Mouse (Mus musculus) lung, embryonic 16.5 days (tissue): ENCODE data around the gene Fam107b. TPM values are rescaled to one million over a fixed set of nuclear protein-coding genes. Genes with fewer than 3 reads are reported as not detected.

Experiments used
- ATAC-seq: fragments of 200-750 bp; cut with Nextera tagmentation; 2 replicates; pipeline ENCODE4 v1.8.0; 2017; ENCODE audit warnings: low read depth, mild to moderate bottlenecking, moderate library complexity
- H3K27ac ChIP-seq: fragments of 300-500 bp; sonication (generic); 2 replicates; pipeline ENCODE4 v1.5.1; 2014; ENCODE audit warnings: mild to moderate bottlenecking, control low read depth, low read length
- H3K27me3 ChIP-seq: fragments of 300-500 bp; sonication (generic); 2 replicates; pipeline ENCODE4 v1.6.1; 2014; ENCODE audit warnings: low read depth, low read length, mixed read lengths; ENCODE audit not compliant: control insufficient read depth, insufficient read depth
- H3K36me3 ChIP-seq: fragments of 300-500 bp; sonication (generic); 2 replicates; pipeline ENCODE4 v1.6.1; 2014; ENCODE audit warnings: low read length; ENCODE audit not compliant: control insufficient read depth, insufficient read depth
- H3K4me1 ChIP-seq: fragments of 300-500 bp; sonication (generic); replicated peaks from 2 replicates; pipeline ENCODE4 v1.6.1; 2014; ENCODE audit warnings: low read length, mixed read lengths; ENCODE audit not compliant: control insufficient read depth, insufficient read depth
- H3K4me2 ChIP-seq: fragments of 300-500 bp; sonication (generic); 2 replicates; pipeline ENCODE4 v1.6.1; 2014; ENCODE audit warnings: low read depth, low read length, control low read depth
- H3K4me3 ChIP-seq: fragments of 300-500 bp; sonication (generic); 2 replicates; pipeline ENCODE4 v1.5.1; 2014; ENCODE audit warnings: mild to moderate bottlenecking, low read length, control low read depth
- H3K9ac ChIP-seq: fragments of 300-500 bp; sonication (generic); 2 replicates; pipeline ENCODE4 v1.6.1; 2014; ENCODE audit warnings: low read length, control low read depth
- H3K9me3 ChIP-seq: fragments of 300-500 bp; sonication (generic); 2 replicates; pipeline ENCODE4 v1.6.1; 2016; ENCODE audit warnings: low read length; ENCODE audit not compliant: control insufficient read depth
- WGBS: fragments of 180-500 bp; shearing (Covaris S2); extraction: QIAGEN DNeasy Blood & Tissue Kit; methylation state at CpG from one replicate; pipeline ENCODE4 v1.1.7; 2014; 5-methylcytosine and 5-hydroxymethylcytosine counted together
- polyA plus RNA-seq: library from polyadenylated mRNA; unstranded; fragments of >200 nt; fragmentation: Nextera tagmentation; extraction: Ambion mirVana; gene quantifications from 2 replicates; pipeline ENCODE4 v1.2.1, GENCODE M21; 2015

The Fam107b gene
- polyA plus RNA-seq, 1 experiment from 2014 or later = 33.3 TPM

GRCm38 (mm10) chr2:3669646-3670045, 99.4 kb downstream of the Fam107b start:
- no peak overlapping the region for H3K4me3 ChIP-seq
- no peak for ATAC-seq
- H3K27me3 ChIP-seq = no peaks in the 10 kb centered on the region
- no peak overlapping the region for H3K27ac ChIP-seq
- 54% methylated on average over 2 of the region's 2 CpGs for WGBS
- H3K9ac ChIP-seq = no peak overlapping the region
- no peaks in the 10 kb centered on the region for H3K4me1 ChIP-seq
- no peak overlapping the region for H3K4me2 ChIP-seq
- H3K9me3 ChIP-seq = no peaks in the 10 kb centered on the region
- H3K36me3 ChIP-seq = no peaks in the 10 kb centered on the region

- H3K4me2 ChIP-seq = no peak overlapping the region
- no peak overlapping the region for H3K4me3 ChIP-seq
- no peaks in the 10 kb centered on the region for H3K4me1 ChIP-seq
- no peaks in the 10 kb centered on the region for H3K36me3 ChIP-seq
- H3K27me3 ChIP-seq = no peaks in the 10 kb centered on the region
- H3K9me3 ChIP-seq = no peaks in the 10 kb centered on the region
- ATAC-seq = no peak
- H3K9ac ChIP-seq = no peak overlapping the region
- whole genome bisulfite sequencing = 51% methylated on average over 5 of the region's 5 CpGs
- no peak overlapping the region for H3K27ac ChIP-seq
These were observed 102.5 kb downstream of the Fam107b start for GRCm38 (mm10) chr2:3672654-3673367.

- no peak overlapping the region for H3K4me2 ChIP-seq
- no peak for ATAC-seq
- H3K4me1 ChIP-seq = no peaks in the 10 kb centered on the region
- 76% methylated on average over 1 of the region's 1 CpGs for WGBS
- no peak overlapping the region for H3K27ac ChIP-seq
- H3K9ac ChIP-seq = no peak overlapping the region
- H3K4me3 ChIP-seq = no peak overlapping the region
- no peaks in the 10 kb centered on the region for H3K27me3 ChIP-seq
- no peaks in the 10 kb centered on the region for H3K36me3 ChIP-seq
- H3K9me3 ChIP-seq = no peaks in the 10 kb centered on the region
These were observed 105.2 kb downstream of the Fam107b start for GRCm38 (mm10) chr2:3675481-3675880.

- no peaks in the 10 kb centered on the region for H3K36me3 ChIP-seq
- no peaks in the 10 kb centered on the region for H3K27me3 ChIP-seq
- H3K27ac ChIP-seq = no peak overlapping the region
- no peaks in the 10 kb centered on the region for H3K9me3 ChIP-seq
- H3K4me2 ChIP-seq = no peak overlapping the region
- no peak overlapping the region for H3K9ac ChIP-seq
- ATAC-seq = no peak
- H3K4me3 ChIP-seq = no peak overlapping the region
- no peaks in the 10 kb centered on the region; the same call in 1 of the 2 replicates for H3K4me1 ChIP-seq
- 33% methylated on average over 4 of the region's 4 CpGs for WGBS
These were observed 112.4 kb downstream of the Fam107b start for GRCm38 (mm10) chr2:3682699-3683098.

- no peaks in the 10 kb centered on the region for H3K27me3 ChIP-seq
- H3K4me3 ChIP-seq = no peak overlapping the region
- no peak for ATAC-seq
- no peaks in the 10 kb centered on the region; the same call in 1 of the 2 replicates for H3K4me1 ChIP-seq
- H3K9ac ChIP-seq = no peak overlapping the region
- WGBS = 67% methylated on average over 5 of the region's 5 CpGs
- no peaks in the 10 kb centered on the region for H3K9me3 ChIP-seq
- H3K27ac ChIP-seq = no peak overlapping the region
- no peaks in the 10 kb centered on the region for H3K36me3 ChIP-seq
- no peak overlapping the region for H3K4me2 ChIP-seq
These were observed 113.1 kb downstream of the Fam107b start for GRCm38 (mm10) chr2:3683343-3683742.

GRCm38 (mm10) chr2:3683751-3684229, 113.5 kb downstream of the Fam107b start:
- peak; percentile 41; the same call in 1 of the 2 replicates for ATAC-seq
- Histone ChIP-seq H3K4me2 (no peak overlapping the region), H3K9ac (no peak overlapping the region), H3K4me1 (no peaks in the 10 kb centered on the region; the same call in 1 of the 2 replicates), H3K9me3 (no peaks in the 10 kb centered on the region), H3K4me3 (no peak overlapping the region), H3K36me3 (no peaks in the 10 kb centered on the region), H3K27me3 (no peaks in the 10 kb centered on the region), H3K27ac (no peak overlapping the region)
- WGBS = 29% methylated on average over 6 of the region's 6 CpGs

GRCm38 (mm10) chr2:3690221-3690620, 119.9 kb downstream of the Fam107b start:
- Histone ChIP-seq H3K4me2 (no peak overlapping the region), H3K9ac (no peak overlapping the region), H3K4me3 (no peak overlapping the region), H3K36me3 (no peaks in the 10 kb centered on the region), H3K4me1 (no peaks in the 10 kb centered on the region), H3K9me3 (no peaks in the 10 kb centered on the region), H3K27ac (no peak overlapping the region), H3K27me3 (no peaks in the 10 kb centered on the region)
- WGBS = 75% methylated on average over 4 of the region's 4 CpGs
- ATAC-seq = no peak

GRCm38 (mm10) chr2:3692833-3693232, 122.5 kb downstream of the Fam107b start:
- no peak overlapping the region for H3K4me3 ChIP-seq
- H3K4me2 ChIP-seq = no peak overlapping the region
- no peaks in the 10 kb centered on the region for H3K27me3 ChIP-seq
- H3K9ac ChIP-seq = no peak overlapping the region
- H3K4me1 ChIP-seq = no peaks in the 10 kb centered on the region
- H3K9me3 ChIP-seq = no peaks in the 10 kb centered on the region
- no peak for ATAC-seq
- 58% methylated on average over 2 of the region's 2 CpGs for WGBS
- no peaks in the 10 kb centered on the region for H3K36me3 ChIP-seq
- no peak overlapping the region for H3K27ac ChIP-seq

- 67% methylated on average over 5 of the region's 5 CpGs for WGBS
These were observed 125.6 kb downstream of the Fam107b start for GRCm38 (mm10) chr2:3695900-3696299.

More at GRCm38 (mm10) chr2:3695900-3696299, 125.6 kb downstream of the Fam107b start:
- Histone ChIP-seq H3K4me3 (no peak overlapping the region), H3K9ac (no peak overlapping the region), H3K36me3 (no peaks in the 10 kb centered on the region), H3K4me1 (no peaks in the 10 kb centered on the region), H3K27ac (no peak overlapping the region), H3K4me2 (no peak overlapping the region), H3K27me3 (no peaks in the 10 kb centered on the region), H3K9me3 (no peaks in the 10 kb centered on the region)
- no peak for ATAC-seq
